Mouse (Mus musculus) forebrain, embryonic 16.5 days (tissue): ENCODE results near the gene Tgif1. TPM values are rescaled to one million over a fixed set of nuclear protein-coding genes. Genes with fewer than 3 reads are reported as not detected.
A peak's percentile ranks its signal among the peaks of the same experiment; 100 is the strongest.

Source experiments
- ATAC-seq: fragments of 200-750 bp; cut with Nextera tagmentation; 2 replicates; pipeline ENCODE4 v1.8.0; 2017; ENCODE audit warnings: mild to moderate bottlenecking, moderate library complexity
- H3K27ac ChIP-seq: fragments of 300-500 bp; sonication (generic); 2 replicates; pipeline ENCODE4 v1.5.1; 2014; ENCODE audit warnings: low read length, control low read depth
- H3K27me3 ChIP-seq: fragments of 300-500 bp; sonication (generic); replicated peaks from 2 replicates; pipeline ENCODE4 v1.6.1; 2014; ENCODE audit warnings: low read length; ENCODE audit not compliant: control insufficient read depth, insufficient read depth
- H3K36me3 ChIP-seq: fragments of 300-500 bp; sonication (generic); 2 replicates; pipeline ENCODE4 v1.6.1; 2014; ENCODE audit not compliant: control insufficient read depth, insufficient read depth
- H3K4me1 ChIP-seq: fragments of 300-500 bp; sonication (generic); replicated peaks from 2 replicates; pipeline ENCODE4 v1.6.1; 2014; ENCODE audit warnings: low read length; ENCODE audit not compliant: control insufficient read depth, insufficient read depth
- H3K4me2 ChIP-seq: fragments of 300-500 bp; sonication (generic); 2 replicates; pipeline ENCODE4 v1.6.1; 2014; ENCODE audit warnings: mild to moderate bottlenecking, low read length, control low read depth
- H3K4me3 ChIP-seq: fragments of 300-500 bp; sonication (generic); replicated peaks from 2 replicates; pipeline ENCODE4 v1.5.1; 2014; ENCODE audit warnings: mild to moderate bottlenecking, low read length, control low read depth
- H3K9ac ChIP-seq: fragments of 300-500 bp; sonication (generic); replicated peaks from 2 replicates; pipeline ENCODE4 v1.6.1; 2014; ENCODE audit warnings: low read depth, low read length, control low read depth
- H3K9me3 ChIP-seq: fragments of 300-500 bp; sonication (generic); 2 replicates; pipeline ENCODE4 v1.6.1; 2016; ENCODE audit warnings: low read length; ENCODE audit not compliant: control insufficient read depth
- WGBS: fragments of 180-500 bp; shearing (Covaris S2); extraction: QIAGEN DNeasy Blood & Tissue Kit; methylation state at CpG from one replicate; pipeline ENCODE4 v1.1.7; 2014; 5-methylcytosine and 5-hydroxymethylcytosine counted together
- polyA plus RNA-seq: library from polyadenylated mRNA; unstranded; fragments of >200 nt; fragmentation: Nextera tagmentation; extraction: Ambion mirVana; gene quantifications from 2 replicates; pipeline ENCODE4 v1.2.1, GENCODE M21; 2015

Tgif1 gene
- polyA plus RNA-seq, 1 experiment from 2014 or later = 9.7 TPM

DNA sequence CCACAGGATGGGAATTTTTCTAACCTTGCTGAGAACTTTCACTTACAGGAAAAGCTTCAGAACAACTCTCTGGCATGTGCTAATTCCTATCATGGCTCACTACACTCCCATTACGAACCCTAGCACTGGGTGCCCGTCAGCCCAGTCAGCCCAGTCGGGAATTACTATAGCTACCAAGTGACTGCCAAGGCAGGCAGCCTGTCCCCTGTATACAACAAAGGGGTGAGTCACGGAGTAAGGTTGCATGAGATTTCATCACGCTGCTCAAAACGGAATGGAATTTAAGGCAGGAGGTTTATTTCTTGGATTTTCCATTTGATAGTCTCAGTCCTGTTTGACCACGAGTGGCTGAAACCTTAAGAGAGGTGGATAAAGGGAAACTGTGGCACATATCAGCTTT lies 16.5 kb downstream of the Tgif1 start:
- Histone ChIP-seq H3K27me3 (no peaks in the 10 kb centered on the region), H3K4me2 (no peak overlapping the region), H3K9ac (no peak overlapping the region), H3K9me3 (no peaks in the 10 kb centered on the region), H3K27ac (no peak overlapping the region), H3K36me3 (no peaks in the 10 kb centered on the region), H3K4me3 (no peak overlapping the region), H3K4me1 (peaks cover 10% of the 10 kb centered on the region)
- no peak for ATAC-seq
- 34% methylated on average over 7 of the region's 7 CpGs for WGBS

DNA sequence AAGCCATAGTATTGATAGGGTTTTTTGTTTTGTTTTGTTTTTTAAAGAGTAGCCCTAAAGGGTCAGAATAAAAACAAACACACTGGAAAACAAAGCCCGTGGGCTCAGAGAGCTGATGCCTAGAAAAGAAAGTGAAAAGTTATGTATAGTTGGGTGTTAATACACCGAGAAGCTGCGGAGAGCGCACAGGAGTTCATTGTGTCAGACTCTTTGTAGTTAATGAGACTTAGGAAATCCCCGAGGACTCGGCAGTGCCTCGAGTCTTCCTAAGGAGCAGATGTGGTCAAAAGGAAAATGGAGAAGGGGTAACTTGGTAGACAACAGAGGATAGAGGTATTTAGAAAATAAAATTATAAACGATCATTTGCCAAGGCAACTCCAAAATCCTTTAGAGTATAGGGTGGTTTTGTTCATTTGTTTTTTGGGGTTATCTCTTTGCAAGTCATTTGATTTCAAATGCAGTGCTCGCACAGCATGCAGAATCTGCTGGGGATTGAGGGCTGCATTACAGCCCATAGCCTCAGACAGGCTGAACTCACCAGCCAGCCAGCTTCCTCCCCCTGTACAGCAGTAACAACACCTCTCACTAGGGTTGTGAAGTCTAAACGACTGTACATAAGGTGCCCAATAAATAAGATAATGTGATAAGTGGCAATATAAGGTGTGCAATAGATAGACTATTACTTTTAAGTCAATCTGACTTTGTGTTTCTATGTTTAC lies 18.1 kb downstream of the Tgif1 start:
- H3K4me3 ChIP-seq = peak overlapping the region; percentile 49
- no peaks in the 10 kb centered on the region for H3K36me3 ChIP-seq
- peaks cover 10% of the 10 kb centered on the region for H3K4me1 ChIP-seq
- H3K9me3 ChIP-seq = no peaks in the 10 kb centered on the region
- H3K4me2 ChIP-seq = peak overlapping the region; percentile 93
- under 1% methylated on average over 10 of the region's 10 CpGs for WGBS
- H3K9ac ChIP-seq = peak overlapping the region; percentile 57
- 0 out of 2 replicates have a peak, but pooled peaks have one; percentile 34 for ATAC-seq
- H3K27ac ChIP-seq = no peak overlapping the region
- no peaks in the 10 kb centered on the region for H3K27me3 ChIP-seq

GRCm38 (mm10) chr17:70834430-70834965 lies 18.8 kb downstream of the Tgif1 start:
- H3K27ac ChIP-seq = no peak overlapping the region
- H3K4me3 ChIP-seq = peak overlapping the region; percentile 49
- peak overlapping the region; percentile 57 for H3K9ac ChIP-seq
- no peaks in the 10 kb centered on the region for H3K36me3 ChIP-seq
- H3K9me3 ChIP-seq = no peaks in the 10 kb centered on the region
- H3K4me2 ChIP-seq = peak overlapping the region; percentile 93
- H3K27me3 ChIP-seq = no peaks in the 10 kb centered on the region
- peaks cover 10% of the 10 kb centered on the region for H3K4me1 ChIP-seq
- peak; percentile 56 for ATAC-seq
- under 1% methylated on average over 29 of the region's 29 CpGs for WGBS

DNA sequence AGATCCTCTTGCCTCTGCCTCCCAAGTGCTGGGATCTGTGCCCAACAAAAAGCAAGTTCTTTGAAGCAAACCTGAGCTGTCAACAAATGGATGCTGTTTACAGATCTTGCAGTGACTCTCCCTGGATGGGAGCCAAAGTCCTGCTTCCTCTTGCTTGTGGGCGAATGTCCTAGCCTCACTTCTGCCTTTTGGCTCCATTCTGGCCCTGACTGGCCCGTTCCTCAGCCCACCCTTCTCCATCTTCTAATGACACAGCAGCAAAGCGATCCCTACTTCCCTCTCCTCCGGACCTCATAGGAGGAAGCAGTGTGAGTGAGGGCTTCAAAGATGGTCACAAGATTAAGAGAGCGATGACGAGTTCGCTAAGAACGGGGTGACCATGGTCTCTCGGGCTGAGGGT lies 20.8 kb downstream of the Tgif1 start:
- H3K9ac ChIP-seq = no peak overlapping the region
- H3K4me2 ChIP-seq = no peak overlapping the region
- H3K27me3 ChIP-seq = no peaks in the 10 kb centered on the region
- no peaks in the 10 kb centered on the region for H3K36me3 ChIP-seq
- no peaks in the 10 kb centered on the region for H3K9me3 ChIP-seq
- no peak overlapping the region for H3K27ac ChIP-seq
- 94% methylated on average over 9 of the region's 9 CpGs for WGBS
- no peak for ATAC-seq
- peaks cover 10% of the 10 kb centered on the region for H3K4me1 ChIP-seq
- no peak overlapping the region for H3K4me3 ChIP-seq

GRCm38 (mm10) chr17:70831591-70831990 lies 21.8 kb downstream of the Tgif1 start:
- H3K4me2 ChIP-seq = no peak overlapping the region
- ATAC-seq = no peak
- H3K27me3 ChIP-seq = no peaks in the 10 kb centered on the region
- no peaks in the 10 kb centered on the region for H3K36me3 ChIP-seq
- no peaks in the 10 kb centered on the region for H3K9me3 ChIP-seq
- no peak overlapping the region for H3K27ac ChIP-seq
- no peak overlapping the region for H3K9ac ChIP-seq
- 87% methylated on average over 4 of the region's 4 CpGs for WGBS
- H3K4me1 ChIP-seq = peaks cover 10% of the 10 kb centered on the region
- H3K4me3 ChIP-seq = no peak overlapping the region

GRCm38 (mm10) chr17:70829943-70830715 lies 23.2 kb downstream of the Tgif1 start:
- ATAC-seq = no peak
- H3K4me2 ChIP-seq = no peak overlapping the region
- WGBS = 88% methylated on average over 23 of the region's 23 CpGs
- no peaks in the 10 kb centered on the region for H3K27me3 ChIP-seq
- H3K36me3 ChIP-seq = no peaks in the 10 kb centered on the region
- H3K9ac ChIP-seq = no peak overlapping the region
- H3K4me1 ChIP-seq = peaks cover 6% of the 10 kb centered on the region
- no peak overlapping the region for H3K27ac ChIP-seq
- no peaks in the 10 kb centered on the region for H3K9me3 ChIP-seq
- no peak overlapping the region for H3K4me3 ChIP-seq

- H3K27me3 ChIP-seq = no peaks in the 10 kb centered on the region
- H3K27ac ChIP-seq = no peak overlapping the region
- H3K9me3 ChIP-seq = no peaks in the 10 kb centered on the region
- no peaks in the 10 kb centered on the region for H3K4me1 ChIP-seq
- WGBS = 91% methylated on average over 6 of the region's 6 CpGs
- no peak overlapping the region for H3K4me3 ChIP-seq
- no peak for ATAC-seq
- no peak overlapping the region for H3K9ac ChIP-seq
- no peaks in the 10 kb centered on the region for H3K36me3 ChIP-seq
- H3K4me2 ChIP-seq = no peak overlapping the region
Observed at GRCm38 (mm10) chr17:70829217-70829616, 24.1 kb downstream of the Tgif1 start.

GRCm38 (mm10) chr17:70828569-70828968 lies 24.8 kb downstream of the Tgif1 start:
- 84% methylated on average over 2 of the region's 2 CpGs for WGBS
- H3K36me3 ChIP-seq = no peaks in the 10 kb centered on the region
- no peaks in the 10 kb centered on the region for H3K4me1 ChIP-seq
- no peak overlapping the region for H3K9ac ChIP-seq
- no peak overlapping the region for H3K4me3 ChIP-seq
- no peak overlapping the region for H3K4me2 ChIP-seq
- no peaks in the 10 kb centered on the region for H3K9me3 ChIP-seq
- H3K27me3 ChIP-seq = no peaks in the 10 kb centered on the region
- H3K27ac ChIP-seq = no peak overlapping the region
- ATAC-seq = no peak

GRCm38 (mm10) chr17:70828180-70828528 lies 25.2 kb downstream of the Tgif1 start:
- H3K4me2 ChIP-seq = no peak overlapping the region
- no peaks in the 10 kb centered on the region for H3K9me3 ChIP-seq
- H3K27me3 ChIP-seq = no peaks in the 10 kb centered on the region
- H3K4me1 ChIP-seq = no peaks in the 10 kb centered on the region
- H3K4me3 ChIP-seq = no peak overlapping the region
- H3K27ac ChIP-seq = no peak overlapping the region
- 77% methylated on average over 4 of the region's 4 CpGs for WGBS
- no peaks in the 10 kb centered on the region for H3K36me3 ChIP-seq
- H3K9ac ChIP-seq = no peak overlapping the region
- no peak for ATAC-seq
